Mouse (Mus musculus): ENCODE data around the gene Atp2a3. TPM values are rescaled to one million over a fixed set of nuclear protein-coding genes. Genes with fewer than 3 reads are reported as not detected.

Gene Atp2a3
- polyA plus RNA-seq, 1 experiment from 2014 or later: 1.5 TPM

- no peaks in the 10 kb centered on the region for H3K27me3 ChIP-seq
- no peaks in the 10 kb centered on the region for H3K9me3 ChIP-seq
- H3K9ac ChIP-seq (replicated peaks): no peak overlapping the region
- 59% methylated on average over 9 of the region's 9 CpGs for WGBS
- H3K27ac ChIP-seq: no peak overlapping the region
- no peak overlapping the region for H3K4me2 ChIP-seq
- H3K4me3 ChIP-seq (replicated peaks): no peak overlapping the region
- no peaks in the 10 kb centered on the region for H3K36me3 ChIP-seq
- ATAC-seq (ENCODE audit: insufficient number of reproducible peaks, insufficient read depth, low FRiP score, low TSS enrichment, low read depth): no peak
- peaks cover 10% of the 10 kb centered on the region for H3K4me1 ChIP-seq (replicated peaks)
These were observed 78.3 kb downstream of the Atp2a3 start for GRCm38 (mm10) chr11:73039102-73039799.

Small RNAs within 50 kb of the gene (microRNA-seq; reads per million reads assigned to microRNA genes)
- gene Gm44467: not detected

Other genes starting within 250 kb of the Atp2a3 start
- gene Cyb5d2, start 165.0 kb upstream of the Atp2a3 start, polyA plus RNA-seq (2016; fragmentation: Nextera tagmentation; extraction: Ambion mirVana): 5.6 and 5.7 TPM in 2 replicates
- 7.9 and 8.6 TPM in 2 replicates for gene Zzef1, start 164.9 kb upstream of the Atp2a3 start, polyA plus RNA-seq (2016; fragmentation: Nextera tagmentation; extraction: Ambion mirVana)
- 1.0 and 1.4 TPM in 2 replicates for gene P2rx1, start 37.9 kb downstream of the Atp2a3 start, polyA plus RNA-seq (2016; fragmentation: Nextera tagmentation; extraction: Ambion mirVana)
- gene Camkk1, start 57.8 kb downstream of the Atp2a3 start, polyA plus RNA-seq (2016; fragmentation: Nextera tagmentation; extraction: Ambion mirVana): 9.3 and 9.7 TPM in 2 replicates
- 15.1 and 16.3 TPM in 2 replicates for gene Ncbp3, start 86.6 kb downstream of the Atp2a3 start, polyA plus RNA-seq (2016; fragmentation: Nextera tagmentation; extraction: Ambion mirVana)
- 0.64 and 0.65 TPM in 2 replicates for gene Itgae, start 129.4 kb downstream of the Atp2a3 start, polyA plus RNA-seq (2016; fragmentation: Nextera tagmentation; extraction: Ambion mirVana)
- 19.7 and 21.6 TPM in 2 replicates for gene Haspin, start 177.1 kb downstream of the Atp2a3 start, polyA plus RNA-seq (2016; fragmentation: Nextera tagmentation; extraction: Ambion mirVana)
- 0.21 and 0.26 TPM in 2 replicates for gene P2rx5, start 199.3 kb downstream of the Atp2a3 start, polyA plus RNA-seq (2016; fragmentation: Nextera tagmentation; extraction: Ambion mirVana)
- gene Emc6, start 215.9 kb downstream of the Atp2a3 start, polyA plus RNA-seq (2016; fragmentation: Nextera tagmentation; extraction: Ambion mirVana): 99.3 and 101 TPM in 2 replicates
- gene Tax1bp3, start 215.9 kb downstream of the Atp2a3 start, polyA plus RNA-seq (2016; fragmentation: Nextera tagmentation; extraction: Ambion mirVana): 211 and 215 TPM in 2 replicates
- 23.4 and 24.9 TPM in 2 replicates for gene Ctns, start 237.9 kb downstream of the Atp2a3 start, polyA plus RNA-seq (2016; fragmentation: Nextera tagmentation; extraction: Ambion mirVana)
- 1.6 and 2.3 TPM in 2 replicates for gene Shpk, start 238.3 kb downstream of the Atp2a3 start, polyA plus RNA-seq (2016; fragmentation: Nextera tagmentation; extraction: Ambion mirVana)

Data from limb, embryonic 12.5 days (tissue).